Mouse (Mus musculus): Measurements from ENCODE around the gene Gal.

DNA sequence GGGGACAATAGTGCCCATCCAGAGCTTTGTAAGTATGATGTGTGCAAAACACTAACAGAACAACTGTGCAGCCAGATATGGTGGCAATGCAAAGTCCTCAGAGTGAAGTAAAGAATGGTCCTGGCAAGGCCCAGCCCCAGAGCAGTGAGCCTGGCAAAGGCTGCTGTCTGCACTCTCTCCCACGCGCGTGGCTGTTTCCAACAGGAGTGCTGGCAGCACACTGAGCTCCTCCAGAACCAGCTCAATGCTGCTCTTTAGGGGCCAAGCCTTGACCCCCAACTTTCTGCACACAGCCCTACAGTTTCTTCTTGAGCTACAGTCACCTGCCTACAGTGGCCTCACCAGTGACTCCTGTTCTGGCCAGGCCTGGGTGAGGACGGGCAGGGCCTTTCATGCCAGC lies 43.4 kb upstream of the Gal start:
- TF ChIP-seq MYOG (IDR thresholded peaks at IDR 0.05; ENCODE audit: control insufficient read depth, extremely low read depth, insufficient read length) = no peak
- TF ChIP-seq CTCF (IDR thresholded peaks at IDR 0.05; ENCODE audit: control insufficient read depth, insufficient read depth, insufficient read length) = no peak
- TF ChIP-seq USF1 (IDR thresholded peaks at IDR 0.05; ENCODE audit: low read depth) = no peak
- no peak for TF ChIP-seq MAX (IDR thresholded peaks at IDR 0.05)
- no peak for TF ChIP-seq CEBPB (IDR thresholded peaks at IDR 0.05; ENCODE audit: low read depth)

Data from C2C12 (cell line).